ENCODE assay signal across 15 mouse cellular contexts in the genomic region with DNA sequence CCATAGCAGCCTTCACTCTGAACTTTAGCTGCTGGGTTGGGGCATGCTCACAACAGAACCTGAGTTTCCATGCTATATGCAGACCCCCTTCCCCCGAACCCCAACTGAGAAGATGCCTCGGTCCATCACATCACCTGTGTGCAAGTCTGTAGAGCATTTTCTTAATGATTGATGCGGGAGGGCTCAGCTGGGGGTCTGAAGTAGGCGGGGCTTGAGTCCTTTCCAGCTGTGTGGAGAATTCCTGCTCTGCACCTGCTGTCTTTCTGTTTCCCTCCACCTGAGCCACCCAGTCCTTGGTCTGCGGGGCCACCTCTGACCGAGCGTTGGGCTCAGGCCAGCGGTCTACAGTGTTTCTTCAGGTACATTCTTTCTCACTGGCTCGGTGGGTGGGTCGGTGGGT. TPM values are rescaled to one million over a fixed set of nuclear protein-coding genes. Genes with fewer than 3 reads are reported as not detected.
A peak's percentile ranks its signal among the peaks of the same experiment; 100 is the strongest.
DNase-seq lines count a peak whose midpoint lies in the region; ATAC-seq lines count a peak whose summit lies in the region.
"Had no signal": no experiment of that assay in that cellular context is flagged by ENCODE, and none has a peak within 500 bp of the region (broad histone marks: within the 10 kb centered on the region; RNA-seq: fewer than 3 reads in every experiment).

A gene (plus strand): TSS at position 301 of the 400 bp plus-strand sequence.

- 24% methylated on average over 10 of the region's 10 CpGs for WGBS in heart, embryonic 14.5 days
- WGBS in kidney, embryonic 16.5 days = 19% methylated on average over 10 of the region's 10 CpGs
- WGBS in embryonic facial prominence, embryonic 13.5 days = 13% methylated on average over 10 of the region's 10 CpGs
- WGBS in limb, embryonic 12.5 days = 23% methylated on average over 10 of the region's 10 CpGs

- 0 out of 2 replicates have a peak within 1 kb of the TSS, but pooled peaks have one; percentile 0 for H3K4me2 ChIP-seq in heart, embryonic 14.5 days (ENCODE audit: low read length)
- peak within 1 kb of the TSS; percentile 40 for H3K4me2 ChIP-seq in kidney, embryonic 16.5 days (replicated peaks; ENCODE audit: low read depth, low read length)
- peak within 1 kb of the TSS; percentile 24 for H3K4me2 ChIP-seq in embryonic facial prominence, embryonic 13.5 days
- peak within 1 kb of the TSS; percentile 19; the same call in 1 of the 2 replicates for H3K4me2 ChIP-seq in limb, embryonic 12.5 days
- H3K4me2 ChIP-seq: forebrain, embryonic 15.5 days; lung, embryonic 14.5 days had no signal

- no peak for DNase-seq in heart, postnatal 4 days
- DNase-seq in kidney, postnatal 14 days = no peak
- no peak for DNase-seq in urinary bladder, postnatal 36 days (ENCODE audit: low spot score in 2 of 2)
- DNase-seq in layer of hippocampus, postnatal 25 days (ENCODE audit: extremely low spot score in 1 of 2, low spot score in 1 of 2) = no peak
- DNase-seq: cerebellum, adult 18-20 months; gastrocnemius, postnatal 36 days; liver; lung, embryonic 14.5 days had no signal

- no peaks in the 10 kb centered on the region for H3K9me3 ChIP-seq in heart, embryonic 14.5 days (ENCODE audit: control insufficient read depth, low read length)
- H3K9me3 ChIP-seq in kidney, embryonic 16.5 days (ENCODE audit: low read length) = no peaks in the 10 kb centered on the region
- H3K9me3 ChIP-seq in embryonic facial prominence, embryonic 13.5 days = no peaks in the 10 kb centered on the region
- no peaks in the 10 kb centered on the region for H3K9me3 ChIP-seq in limb, embryonic 12.5 days
- H3K9me3 ChIP-seq: forebrain, embryonic 15.5 days had no signal

- ATAC-seq in heart, embryonic 14.5 days (ENCODE audit: insufficient number of reproducible peaks, insufficient read depth, low FRiP score, low read depth) = no peak
- ATAC-seq in kidney, embryonic 16.5 days (ENCODE audit: low FRiP score, low TSS enrichment) = no peak
- ATAC-seq in embryonic facial prominence, embryonic 13.5 days (ENCODE audit: insufficient number of reproducible peaks, insufficient read depth, low FRiP score, low TSS enrichment, low read depth) = no peak
- no peak for ATAC-seq in limb, embryonic 12.5 days (ENCODE audit: insufficient number of reproducible peaks, insufficient read depth, low FRiP score, low TSS enrichment, low read depth)
- ATAC-seq: CD4-positive, CD25-positive, alpha-beta regulatory T cell, adult 4 months; forebrain, embryonic 15.5 days had no signal

- no peak within 1 kb of the TSS for H3K4me3 ChIP-seq in heart, embryonic 14.5 days (ENCODE audit: control insufficient read depth in 1 of 2, insufficient read depth in 1 of 2, low read depth in 1 of 2, low read length in 2 of 2)
- peak within 1 kb of the TSS; percentile 20 for H3K4me3 ChIP-seq in kidney, embryonic 16.5 days (ENCODE audit: low read length)
- no peak within 1 kb of the TSS for H3K4me3 ChIP-seq in embryonic facial prominence, embryonic 13.5 days
- H3K4me3 ChIP-seq in limb, embryonic 12.5 days (replicated peaks) = no peak within 1 kb of the TSS
- H3K4me3 ChIP-seq: forebrain, embryonic 15.5 days had no signal

- H3K27me3 ChIP-seq in heart, embryonic 14.5 days (ENCODE audit: control insufficient read depth, insufficient read depth, low read length) = peaks cover 34% of the 10 kb centered on the region
- H3K27me3 ChIP-seq in kidney, embryonic 16.5 days (ENCODE audit: insufficient read depth, low read length) = peaks cover 28% of the 10 kb centered on the region
- H3K27me3 ChIP-seq in embryonic facial prominence, embryonic 13.5 days = peaks cover 48% of the 10 kb centered on the region
- peaks cover 51% of the 10 kb centered on the region for H3K27me3 ChIP-seq in limb, embryonic 12.5 days

- no peak within 1 kb of the TSS for H3K9ac ChIP-seq in heart, embryonic 14.5 days (ENCODE audit: low read length)
- 0 out of 2 replicates have a peak within 1 kb of the TSS, but pooled peaks have one; percentile 32 for H3K9ac ChIP-seq in kidney, embryonic 16.5 days (replicated peaks; ENCODE audit: low read length)
- no peak within 1 kb of the TSS for H3K9ac ChIP-seq in embryonic facial prominence, embryonic 13.5 days
- H3K9ac ChIP-seq in limb, embryonic 12.5 days (replicated peaks) = no peak within 1 kb of the TSS
- H3K9ac ChIP-seq: forebrain, embryonic 15.5 days; lung, embryonic 14.5 days had no signal

- no peak within 1 kb of the TSS for H3K27ac ChIP-seq in heart, embryonic 14.5 days (replicated peaks in 1 of 2; ENCODE audit: control insufficient read depth in 1 of 2, insufficient read depth in 1 of 2, low read depth in 2 of 2, low read length in 2 of 2)
- no peak within 1 kb of the TSS for H3K27ac ChIP-seq in kidney, embryonic 16.5 days (ENCODE audit: low read length)
- H3K27ac ChIP-seq in embryonic facial prominence, embryonic 13.5 days = no peak within 1 kb of the TSS
- H3K27ac ChIP-seq in limb, embryonic 12.5 days = no peak within 1 kb of the TSS
- H3K27ac ChIP-seq: forebrain, embryonic 15.5 days had no signal

- no peaks in the 10 kb centered on the region for H3K36me3 ChIP-seq in heart, embryonic 14.5 days (ENCODE audit: control insufficient read depth, insufficient read depth, low read length)
- no peaks in the 10 kb centered on the region for H3K36me3 ChIP-seq in kidney, embryonic 16.5 days (ENCODE audit: insufficient read depth, low read length)
- H3K36me3 ChIP-seq in embryonic facial prominence, embryonic 13.5 days = no peaks in the 10 kb centered on the region
- no peaks in the 10 kb centered on the region for H3K36me3 ChIP-seq in limb, embryonic 12.5 days
- H3K36me3 ChIP-seq: forebrain, embryonic 15.5 days had no signal

- no peaks in the 10 kb centered on the region for H3K4me1 ChIP-seq in heart, embryonic 14.5 days (ENCODE audit: control insufficient read depth in 2 of 2, insufficient read depth in 2 of 2, low read length in 2 of 2)
- H3K4me1 ChIP-seq in kidney, embryonic 16.5 days (ENCODE audit: insufficient read depth, low read length) = peaks cover 11% of the 10 kb centered on the region; the same call in 1 of the 2 replicates
- no peaks in the 10 kb centered on the region for H3K4me1 ChIP-seq in embryonic facial prominence, embryonic 13.5 days
- peaks cover 9% of the 10 kb centered on the region; the same call in 1 of the 2 replicates for H3K4me1 ChIP-seq in limb, embryonic 12.5 days (replicated peaks)
- H3K4me1 ChIP-seq: forebrain, embryonic 15.5 days had no signal

RNA-seq across cellular contexts. Expression of the gene that starts here (rescaled TPM):
- polyA plus RNA-seq in heart, embryonic 14.5 days (2014; fragmentation: Nextera tagmentation; extraction: Ambion mirVana) = 0.97 and 1.6 TPM in 2 replicates
- 1 to 10 TPM; 9.2 to 9.3 TPM for total RNA-seq in heart, postnatal 4 days (2021)
- polyA plus RNA-seq in kidney, embryonic 16.5 days (2015; fragmentation: Nextera tagmentation; extraction: Ambion mirVana) = 0.95 and 1.4 TPM in 2 replicates
- 0.38 TPM in 1 of 2 replicates, not detected in the other for polyA plus RNA-seq in embryonic facial prominence, embryonic 13.5 days (2015; fragmentation: Nextera tagmentation; extraction: Ambion mirVana)
- polyA plus RNA-seq in limb, embryonic 12.5 days (2016; fragmentation: Nextera tagmentation; extraction: Ambion mirVana) = 0.18 and 0.24 TPM in 2 replicates
- total RNA-seq in layer of hippocampus, postnatal 25 days (2021) = 1 to 10 TPM; 5.7 to 7.4 TPM
- total RNA-seq: megakaryocyte, adult 5-6 weeks had no signal
- polyA plus RNA-seq: CD4-positive, CD25-positive, alpha-beta regulatory T cell, adult 4 months; forebrain, embryonic 15.5 days had no signal
